Mouse (Mus musculus) urinary bladder, postnatal 25 days (tissue): ENCODE results near the gene Slc9a1.

Experiments
- DNase-seq: peaks from one replicate; pipeline ENCODE4 v3.0.0; 2022; ENCODE audit warnings: low spot score

Gene Slc9a1

GRCm38 (mm10) chr4:133369553-133370297 lies at the start of gene Slc9a1:
Gene Slc9a1, plus strand, starts transcription at chr4:133369706.
- DNase-seq, result peak; percentile 93

- no peak for DNase-seq
Observed at GRCm38 (mm10) chr4:133328129-133328528, 41.4 kb upstream of the Slc9a1 start.

- DNase-seq, result no peak
Observed at GRCm38 (mm10) chr4:133330296-133330695, 39.2 kb upstream of the Slc9a1 start.

GRCm38 (mm10) chr4:133333306-133333705 lies 36.2 kb upstream of the Slc9a1 start:
- no peak for DNase-seq

- no peak for DNase-seq
Observed at GRCm38 (mm10) chr4:133337833-133338520, 31.5 kb upstream of the Slc9a1 start.

- no peak for DNase-seq
Observed at GRCm38 (mm10) chr4:133338521-133339095, 30.9 kb upstream of the Slc9a1 start.

- DNase-seq, result peak; percentile 97
Observed at GRCm38 (mm10) chr4:133339148-133339749, 30.3 kb upstream of the Slc9a1 start.

GRCm38 (mm10) chr4:133340217-133340616 lies 29.3 kb upstream of the Slc9a1 start:
- no peak for DNase-seq

- DNase-seq, result peak; percentile 41
Observed at GRCm38 (mm10) chr4:133344112-133344511, 25.4 kb upstream of the Slc9a1 start.

DNA sequence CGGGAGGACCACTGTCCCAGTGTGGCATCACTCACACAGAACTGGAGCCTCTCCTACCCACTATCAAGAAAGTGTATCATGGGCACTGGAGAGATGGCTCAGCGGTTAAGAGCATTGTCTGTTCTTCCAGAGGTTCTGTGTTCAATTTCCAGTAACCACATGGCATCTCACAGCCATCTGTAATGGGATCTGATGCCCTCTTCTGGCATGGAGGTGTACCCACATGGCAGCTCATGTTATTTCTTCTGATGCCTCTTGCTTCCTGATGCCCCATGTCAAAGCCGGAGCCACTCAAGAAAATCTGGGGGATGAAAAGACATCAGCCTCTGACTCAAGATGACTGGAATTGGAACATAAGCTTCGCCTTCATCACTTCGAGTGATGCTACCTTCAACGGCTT lies 23.8 kb upstream of the Slc9a1 start:
- DNase-seq, result no peak

- DNase-seq, result no peak
Observed at GRCm38 (mm10) chr4:133346577-133346976, 22.9 kb upstream of the Slc9a1 start.

- no peak for DNase-seq
Observed at GRCm38 (mm10) chr4:133347624-133348023, 21.9 kb upstream of the Slc9a1 start.

DNA sequence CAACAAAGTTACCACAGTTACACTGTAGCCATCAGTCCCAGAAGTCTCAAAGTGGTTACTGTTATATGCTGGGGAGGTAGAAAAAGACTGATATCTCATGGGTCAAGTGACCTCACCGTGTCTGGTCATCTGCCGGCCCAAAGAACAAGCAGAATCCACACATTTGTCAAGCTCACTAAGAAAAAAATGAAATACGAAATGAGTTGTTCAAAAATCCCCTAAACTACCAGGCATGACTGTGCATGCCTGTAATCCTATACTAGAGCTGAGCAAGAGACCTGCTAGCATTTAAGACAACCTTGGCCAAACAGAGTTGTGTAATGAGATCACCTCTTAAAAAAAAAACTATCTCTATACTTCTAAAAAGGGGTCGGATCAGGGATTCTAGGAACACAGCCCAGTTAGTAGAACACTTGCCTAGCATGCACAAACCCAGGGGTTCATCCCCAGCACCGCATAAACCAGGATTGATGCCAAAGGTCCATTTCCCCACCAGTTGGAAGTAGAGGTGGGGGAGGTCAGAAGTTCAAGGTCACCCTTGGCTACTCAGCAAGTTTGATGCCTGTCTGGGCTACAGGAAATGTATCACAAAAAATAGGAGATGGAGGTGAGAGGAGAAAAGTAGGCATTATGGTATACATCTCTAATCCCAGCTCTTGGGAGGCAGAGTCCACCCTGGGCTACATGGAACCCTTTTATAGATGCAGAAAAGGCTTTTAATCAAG lies 21.3 kb upstream of the Slc9a1 start:
- no peak for DNase-seq

- DNase-seq, result no peak
Observed at GRCm38 (mm10) chr4:133352797-133353196, 16.7 kb upstream of the Slc9a1 start.

GRCm38 (mm10) chr4:133353367-133354365 lies 15.8 kb upstream of the Slc9a1 start, which contains the start of gene Wdtc1:
Gene Wdtc1, minus strand, starts transcription at chr4:133353481.
- DNase-seq, result peak; percentile 52

- no peak for DNase-seq
Observed at GRCm38 (mm10) chr4:133354641-133355040, 14.9 kb upstream of the Slc9a1 start.

DNA sequence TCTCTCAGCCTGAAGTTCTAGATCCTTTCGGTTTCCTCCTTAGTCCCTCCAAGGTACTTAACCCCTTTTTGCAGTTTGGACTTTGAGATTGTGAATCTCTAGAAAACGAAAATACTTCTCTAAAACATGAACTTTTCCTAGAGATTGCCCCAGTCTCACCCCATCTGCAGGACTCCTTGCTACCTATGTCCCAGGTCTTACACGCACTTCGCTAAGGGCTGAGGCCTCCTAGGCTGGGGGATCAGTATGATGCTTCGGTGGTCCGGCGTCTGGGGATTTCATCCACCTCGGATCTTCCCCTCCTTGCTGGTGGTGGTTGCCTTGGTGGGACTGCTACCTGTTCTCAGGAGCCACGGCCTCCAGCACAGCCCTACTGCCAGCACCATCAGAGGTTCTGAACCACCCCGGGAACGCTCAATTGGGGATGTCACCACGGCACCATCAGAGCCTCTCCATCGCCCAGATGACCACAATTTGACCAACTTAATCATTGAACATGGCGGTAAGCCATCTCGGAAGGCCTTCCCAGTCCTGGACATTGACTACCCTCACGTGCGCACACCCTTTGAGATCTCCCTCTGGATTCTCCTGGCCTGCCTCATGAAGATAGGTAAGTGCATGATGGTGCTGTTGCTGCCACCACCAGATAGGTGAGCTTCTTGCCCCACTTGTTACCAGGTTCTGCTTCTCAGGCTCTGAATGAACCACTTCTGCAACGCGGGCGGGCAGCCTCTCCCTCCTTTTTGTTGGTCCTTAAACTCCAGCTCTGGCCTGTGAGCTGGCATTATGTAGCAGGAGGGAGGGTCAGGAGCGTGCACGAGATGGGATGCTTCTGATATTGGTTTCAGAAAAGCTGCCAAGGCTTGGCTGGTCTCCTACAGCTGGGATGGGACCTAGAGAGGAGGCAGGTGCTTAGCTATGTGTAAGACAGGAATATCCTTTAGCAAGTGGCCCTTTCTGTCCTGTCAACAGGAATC lies 1.1 kb downstream of the Slc9a1 start:
- no peak for DNase-seq

DNA sequence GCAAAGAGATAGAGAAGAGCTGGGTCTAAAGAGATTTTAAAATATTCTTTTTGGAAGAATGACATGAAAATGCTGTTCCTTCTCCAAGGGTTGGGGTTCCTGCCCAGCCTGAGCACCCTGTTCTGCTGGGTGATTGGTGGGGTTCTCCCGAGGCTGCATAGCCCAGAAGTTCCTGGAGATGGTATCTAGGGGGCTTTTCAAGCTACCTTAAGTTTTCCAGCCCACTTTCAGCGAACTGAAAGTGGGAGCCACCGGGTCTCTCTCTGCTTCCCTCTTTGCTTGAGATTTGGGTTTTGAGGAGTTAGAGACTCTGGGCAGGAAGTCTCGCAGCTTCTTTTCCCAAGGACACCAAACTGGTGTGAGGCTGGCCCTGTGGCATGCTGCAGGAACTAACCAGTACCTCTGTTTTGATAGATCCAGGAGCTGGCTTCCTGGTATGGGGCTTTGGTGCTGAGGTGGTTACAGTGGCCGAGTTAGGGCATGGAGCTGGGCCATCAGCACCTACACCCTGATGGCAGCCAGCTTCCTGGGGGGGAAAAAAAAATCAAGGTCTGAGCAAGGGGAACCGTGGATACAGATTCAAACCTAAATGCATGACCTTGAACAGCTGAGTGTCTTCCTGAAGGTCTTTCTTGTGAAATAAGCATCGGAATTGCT lies 2.2 kb downstream of the Slc9a1 start:
- no peak for DNase-seq

- no peak for DNase-seq
Observed at GRCm38 (mm10) chr4:133372278-133372665, 2.8 kb downstream of the Slc9a1 start.
